Mouse (Mus musculus): ENCODE results near the gene Zfp688. TPM values are rescaled to one million over a fixed set of nuclear protein-coding genes. Genes with fewer than 3 reads are reported as not detected.
"Not testable (repeated sequence)": the region's sequence is repeated elsewhere in the genome, so short reads cannot be mapped to it uniquely, and the experiment has no call there.

Zfp688 gene
- polyA plus RNA-seq, 1 experiment from 2014 or later = 24.9 TPM

GRCm38 (mm10) chr7:127425911-127426310 lies 4.0 kb upstream of the Zfp688 start:
- peaks cover 8% of the 10 kb centered on the region for H3K4me1 ChIP-seq (replicated peaks; ENCODE audit: control insufficient read depth, insufficient read depth, low read length)
- H3K4me2 ChIP-seq (ENCODE audit: low read depth, low read length) = no peak overlapping the region
- H3K27me3 ChIP-seq (ENCODE audit: control insufficient read depth, insufficient read depth, low read depth, low read length) = peaks cover 6% of the 10 kb centered on the region; the same call in 1 of the 2 replicates
- no peak overlapping the region for H3K4me3 ChIP-seq (ENCODE audit: low read length)
- H3K36me3 ChIP-seq (ENCODE audit: control insufficient read depth, insufficient read depth, low read length) = no peaks in the 10 kb centered on the region
- ATAC-seq (ENCODE audit: low read depth) = no peak
- 78% methylated on average over 2 of the region's 2 CpGs for WGBS
- no peaks in the 10 kb centered on the region for H3K9me3 ChIP-seq (ENCODE audit: control insufficient read depth, low read length)
- no peak overlapping the region for H3K27ac ChIP-seq (ENCODE audit: low read length)
- H3K9ac ChIP-seq (ENCODE audit: low read length) = no peak overlapping the region

- no peak overlapping the region for H3K4me2 ChIP-seq (ENCODE audit: low read depth, low read length)
- WGBS = 77% methylated on average over 3 of the region's 3 CpGs
- no peaks in the 10 kb centered on the region for H3K9me3 ChIP-seq (ENCODE audit: control insufficient read depth, low read length)
- no peak for ATAC-seq (ENCODE audit: low read depth)
- H3K4me1 ChIP-seq (replicated peaks; ENCODE audit: control insufficient read depth, insufficient read depth, low read length) = peaks cover 8% of the 10 kb centered on the region
- no peak overlapping the region for H3K27ac ChIP-seq (ENCODE audit: low read length)
- H3K36me3 ChIP-seq (ENCODE audit: control insufficient read depth, insufficient read depth, low read length) = no peaks in the 10 kb centered on the region
- no peak overlapping the region for H3K9ac ChIP-seq (ENCODE audit: low read length)
- H3K4me3 ChIP-seq (ENCODE audit: low read length) = no peak overlapping the region
- peaks cover 6% of the 10 kb centered on the region; the same call in 1 of the 2 replicates for H3K27me3 ChIP-seq (ENCODE audit: control insufficient read depth, insufficient read depth, low read depth, low read length)
These were observed 3.4 kb upstream of the Zfp688 start for GRCm38 (mm10) chr7:127425291-127425690.

GRCm38 (mm10) chr7:127422247-127422646 lies 379 bp upstream of the Zfp688 start:
- Histone ChIP-seq H3K9ac (ENCODE audit: low read length) (peak overlapping the region; percentile 89), H3K36me3 (ENCODE audit: control insufficient read depth, insufficient read depth, low read length) (peaks cover 3% of the 10 kb centered on the region; the same call in 1 of the 2 replicates), H3K4me1 (replicated peaks; ENCODE audit: control insufficient read depth, insufficient read depth, low read length) (peaks cover 8% of the 10 kb centered on the region), H3K9me3 (ENCODE audit: control insufficient read depth, low read length) (no peaks in the 10 kb centered on the region), H3K4me3 (ENCODE audit: low read length) (peak overlapping the region; percentile 82), H3K27ac (ENCODE audit: low read length) (no peak overlapping the region), H3K4me2 (ENCODE audit: low read depth, low read length) (peak overlapping the region; percentile 97), H3K27me3 (ENCODE audit: control insufficient read depth, insufficient read depth, low read depth, low read length) (peaks cover 6% of the 10 kb centered on the region; the same call in 1 of the 2 replicates)
- under 1% methylated on average over 15 of the region's 15 CpGs for WGBS
- ATAC-seq (ENCODE audit: low read depth) = peak; percentile 27; the same call in 1 of the 2 replicates

- Histone ChIP-seq H3K36me3 (ENCODE audit: control insufficient read depth, insufficient read depth, low read length) (no peaks in the 10 kb centered on the region), H3K9ac (ENCODE audit: low read length) (no peak overlapping the region), H3K4me2 (ENCODE audit: low read depth, low read length) (no peak overlapping the region), H3K9me3 (ENCODE audit: control insufficient read depth, low read length) (no peaks in the 10 kb centered on the region), H3K27ac (ENCODE audit: low read length) (no peak overlapping the region), H3K4me1 (replicated peaks; ENCODE audit: control insufficient read depth, insufficient read depth, low read length) (no peaks in the 10 kb centered on the region), H3K4me3 (ENCODE audit: low read length) (no peak overlapping the region), H3K27me3 (ENCODE audit: control insufficient read depth, insufficient read depth, low read depth, low read length) (no peaks in the 10 kb centered on the region)
- ATAC-seq (ENCODE audit: low read depth) = no peak
- WGBS = 47% methylated on average over 2 of the region's 2 CpGs
These were observed 10.4 kb downstream of the Zfp688 start for GRCm38 (mm10) chr7:127411418-127411817.

- H3K27me3 ChIP-seq (ENCODE audit: control insufficient read depth, insufficient read depth, low read depth, low read length); H3K9me3 ChIP-seq (ENCODE audit: control insufficient read depth, low read length); H3K4me1 ChIP-seq (replicated peaks; ENCODE audit: control insufficient read depth, insufficient read depth, low read length); H3K36me3 ChIP-seq (ENCODE audit: control insufficient read depth, insufficient read depth, low read length): not testable (repeated sequence)
- ATAC-seq (ENCODE audit: low read depth) = peak; percentile 90
- 6% methylated on average over 38 of the region's 40 CpGs for WGBS
- Histone ChIP-seq H3K27ac (ENCODE audit: low read length) (peak within 1 kb of the TSS; percentile 76), H3K4me2 (ENCODE audit: low read depth, low read length) (peak within 1 kb of the TSS; percentile 89), H3K9ac (ENCODE audit: low read length) (peak within 1 kb of the TSS; percentile 88), H3K4me3 (ENCODE audit: low read length) (peak within 1 kb of the TSS; percentile 70)
These were observed 15.6 kb downstream of the Zfp688 start, which contains the start of gene Zfp764 for GRCm38 (mm10) chr7:127406002-127406987. Gene Zfp764 (minus strand): TSS chr7:127406822.

- H3K4me3 ChIP-seq (ENCODE audit: low read length); H3K36me3 ChIP-seq (ENCODE audit: control insufficient read depth, insufficient read depth, low read length); H3K9ac ChIP-seq (ENCODE audit: low read length); H3K27me3 ChIP-seq (ENCODE audit: control insufficient read depth, insufficient read depth, low read depth, low read length); H3K9me3 ChIP-seq (ENCODE audit: control insufficient read depth, low read length); H3K27ac ChIP-seq (ENCODE audit: low read length); H3K4me1 ChIP-seq (replicated peaks; ENCODE audit: control insufficient read depth, insufficient read depth, low read length); H3K4me2 ChIP-seq (ENCODE audit: low read depth, low read length); ATAC-seq (ENCODE audit: low read depth): not testable (repeated sequence)
- 94% methylated on average over 6 of the region's 6 CpGs for WGBS
These were observed 17.8 kb downstream of the Zfp688 start for GRCm38 (mm10) chr7:127404101-127404500.

- H3K36me3 ChIP-seq (ENCODE audit: control insufficient read depth, insufficient read depth, low read length) = peaks cover 3% of the 10 kb centered on the region; the same call in 1 of the 2 replicates
- no peak overlapping the region for H3K9ac ChIP-seq (ENCODE audit: low read length)
- H3K9me3 ChIP-seq (ENCODE audit: control insufficient read depth, low read length) = no peaks in the 10 kb centered on the region
- H3K4me2 ChIP-seq (ENCODE audit: low read depth, low read length) = no peak overlapping the region
- WGBS = 54% methylated on average over 2 of the region's 2 CpGs
- H3K4me1 ChIP-seq (replicated peaks; ENCODE audit: control insufficient read depth, insufficient read depth, low read length) = 0 out of 2 replicates have a peak, but pooled peaks cover 2% of the 10 kb centered on the region
- ATAC-seq (ENCODE audit: low read depth) = no peak
- H3K27me3 ChIP-seq (ENCODE audit: control insufficient read depth, insufficient read depth, low read depth, low read length) = no peaks in the 10 kb centered on the region
- no peak overlapping the region for H3K27ac ChIP-seq (ENCODE audit: low read length)
- no peak overlapping the region for H3K4me3 ChIP-seq (ENCODE audit: low read length)
These were observed 18.9 kb downstream of the Zfp688 start for GRCm38 (mm10) chr7:127402980-127403379.

- Histone ChIP-seq H3K9me3 (ENCODE audit: control insufficient read depth, low read length) (no peaks in the 10 kb centered on the region), H3K4me3 (ENCODE audit: low read length) (no peak overlapping the region), H3K9ac (ENCODE audit: low read length) (no peak overlapping the region), H3K4me1 (replicated peaks; ENCODE audit: control insufficient read depth, insufficient read depth, low read length) (no peaks in the 10 kb centered on the region), H3K27ac (ENCODE audit: low read length) (no peak overlapping the region), H3K27me3 (ENCODE audit: control insufficient read depth, insufficient read depth, low read depth, low read length) (no peaks in the 10 kb centered on the region; the same call in 1 of the 2 replicates), H3K4me2 (ENCODE audit: low read depth, low read length) (no peak overlapping the region), H3K36me3 (ENCODE audit: control insufficient read depth, insufficient read depth, low read length) (peaks cover 3% of the 10 kb centered on the region; the same call in 1 of the 2 replicates)
- ATAC-seq (ENCODE audit: low read depth) = no peak
- 55% methylated on average over 3 of the region's 3 CpGs for WGBS
These were observed 21.5 kb downstream of the Zfp688 start for GRCm38 (mm10) chr7:127400355-127400754.

GRCm38 (mm10) chr7:127393944-127394333 lies 27.9 kb downstream of the Zfp688 start:
- Histone ChIP-seq H3K27me3 (ENCODE audit: control insufficient read depth, insufficient read depth, low read depth, low read length) (no peaks in the 10 kb centered on the region; the same call in 1 of the 2 replicates), H3K9ac (ENCODE audit: low read length) (peak overlapping the region; percentile 64), H3K4me1 (replicated peaks; ENCODE audit: control insufficient read depth, insufficient read depth, low read length) (peaks cover 8% of the 10 kb centered on the region), H3K27ac (ENCODE audit: low read length) (peak overlapping the region; percentile 14), H3K4me3 (ENCODE audit: low read length) (peak overlapping the region; percentile 66), H3K36me3 (ENCODE audit: control insufficient read depth, insufficient read depth, low read length) (peaks cover 7% of the 10 kb centered on the region), H3K9me3 (ENCODE audit: control insufficient read depth, low read length) (no peaks in the 10 kb centered on the region), H3K4me2 (ENCODE audit: low read depth, low read length) (peak overlapping the region; percentile 76)
- 10% methylated on average over 7 of the region's 7 CpGs for WGBS
- ATAC-seq (ENCODE audit: low read depth) = no peak

All from lung, embryonic 16.5 days (tissue).